Mouse (Mus musculus) midbrain, embryonic 11.5 days (tissue): ENCODE data around the gene Rps24. TPM values are rescaled to one million over a fixed set of nuclear protein-coding genes. Genes with fewer than 3 reads are reported as not detected.

ENCODE experiments used
- ATAC-seq: fragments of 200-750 bp; cut with Nextera tagmentation; 2 replicates; pipeline ENCODE4 v1.8.0; 2017; ENCODE audit warnings: moderate TSS enrichment, moderate library complexity; ENCODE audit not compliant: low FRiP score
- DNase-seq: peaks from one replicate; pipeline ENCODE4 v3.0.0; 2015; ENCODE audit warnings: low spot score; ENCODE audit errors: missing footprints
- H3K27ac ChIP-seq: fragments of 300-500 bp; sonication (generic); 2 replicates; pipeline ENCODE4 v1.5.1; 2014; ENCODE audit warnings: low read depth, low read length
- H3K27me3 ChIP-seq: fragments of 300-500 bp; sonication (generic); 2 replicates; pipeline ENCODE4 v1.6.1; 2014; ENCODE audit warnings: mild to moderate bottlenecking, low read length, moderate library complexity, mixed read lengths; ENCODE audit not compliant: control insufficient read depth, insufficient read depth
- H3K36me3 ChIP-seq: fragments of 300-500 bp; sonication (generic); 2 replicates; pipeline ENCODE4 v1.6.1; 2014; ENCODE audit warnings: mild to moderate bottlenecking, low read length, moderate library complexity, mixed read lengths; ENCODE audit not compliant: control insufficient read depth, insufficient read depth
- H3K4me1 ChIP-seq: fragments of 300-500 bp; sonication (generic); 2 replicates; pipeline ENCODE4 v1.6.1; 2014; ENCODE audit warnings: low read length; ENCODE audit not compliant: control insufficient read depth, insufficient read depth
- H3K4me2 ChIP-seq: fragments of 300-500 bp; sonication (generic); 2 replicates; pipeline ENCODE4 v1.6.1; 2014; ENCODE audit warnings: mild to moderate bottlenecking, moderate library complexity
- H3K4me3 ChIP-seq: fragments of 300-500 bp; sonication (generic); 2 replicates; pipeline ENCODE4 v1.5.1; 2014; ENCODE audit warnings: low read depth, low read length
- H3K9ac ChIP-seq: fragments of 300-500 bp; sonication (generic); 2 replicates; pipeline ENCODE4 v1.6.1; 2014; ENCODE audit warnings: low read length
- H3K9me3 ChIP-seq: fragments of 300-500 bp; sonication (generic); 2 replicates; pipeline ENCODE4 v1.6.1; 2016; ENCODE audit warnings: low read length; ENCODE audit not compliant: control insufficient read depth
- WGBS: fragments of 180-500 bp; shearing (Covaris S2); extraction: QIAGEN DNeasy Blood & Tissue Kit; methylation state at CpG from one replicate; pipeline ENCODE4 v1.1.7; 2014; 5-methylcytosine and 5-hydroxymethylcytosine counted together
- polyA plus RNA-seq: library from polyadenylated mRNA; unstranded; fragments of >200 nt; fragmentation: Nextera tagmentation; extraction: Ambion mirVana; gene quantifications from 2 replicates; pipeline ENCODE4 v1.2.1, GENCODE M21; 2014

Rps24 gene
- polyA plus RNA-seq, 1 experiment from 2014 or later, result 1,094 TPM

DNA sequence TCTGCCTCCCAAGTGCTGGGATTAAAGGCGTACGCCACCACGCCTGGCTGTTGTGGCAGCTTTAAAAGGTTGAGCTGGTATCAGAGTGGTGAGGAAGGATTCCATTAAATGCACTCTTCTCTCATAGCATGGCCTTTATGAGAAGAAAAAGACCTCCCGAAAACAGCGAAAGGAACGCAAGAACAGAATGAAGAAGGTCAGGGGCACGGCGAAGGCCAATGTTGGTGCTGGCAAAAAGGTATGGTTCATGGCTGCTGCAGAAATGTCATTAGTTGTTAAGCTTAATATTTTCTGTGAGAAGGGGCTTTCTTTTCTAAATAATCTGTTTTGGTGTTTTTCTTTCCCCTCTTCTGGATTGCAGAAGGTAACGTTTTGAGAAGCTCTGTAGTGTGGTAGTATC is 6.3 kb downstream of the Rps24 start:
- Histone ChIP-seq H3K4me1 (peaks cover 16% of the 10 kb centered on the region), H3K36me3 (peaks cover 39% of the 10 kb centered on the region), H3K4me2 (peak overlapping the region; percentile 13; the same call in 1 of the 2 replicates), H3K27ac (no peak overlapping the region), H3K4me3 (no peak overlapping the region), H3K27me3 (no peaks in the 10 kb centered on the region), H3K9ac (no peak overlapping the region), H3K9me3 (no peaks in the 10 kb centered on the region)
- no peak for ATAC-seq
- DNase-seq, result no peak
- 85% methylated on average over 9 of the region's 9 CpGs for WGBS

DNA sequence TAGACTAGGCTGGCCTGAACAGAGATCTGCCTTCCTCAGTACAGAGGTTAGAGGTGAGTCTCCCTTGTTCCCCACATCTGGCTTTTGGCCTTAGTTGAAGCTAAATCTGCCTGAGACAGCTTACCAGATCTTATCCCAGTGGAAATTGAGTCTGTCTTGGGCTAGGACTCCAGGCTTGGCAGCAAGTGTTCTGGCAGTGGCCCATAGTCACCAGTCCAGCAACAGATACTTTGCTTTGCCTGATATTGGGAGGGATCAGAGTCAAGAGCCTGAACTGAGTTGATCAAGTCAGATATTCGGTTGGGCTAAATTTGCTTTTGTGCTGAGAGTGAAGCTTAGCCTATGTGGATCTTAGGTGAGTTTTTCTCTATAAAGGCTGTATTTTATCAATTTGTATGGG is 9.6 kb downstream of the Rps24 start:
- DNase-seq, result no peak
- Histone ChIP-seq H3K4me1 (peaks cover 20% of the 10 kb centered on the region), H3K27me3 (no peaks in the 10 kb centered on the region), H3K9me3 (no peaks in the 10 kb centered on the region), H3K4me2 (no peak overlapping the region), H3K9ac (no peak overlapping the region), H3K4me3 (no peak overlapping the region), H3K27ac (no peak overlapping the region), H3K36me3 (peaks cover 39% of the 10 kb centered on the region)
- 86% methylated on average over 1 of the region's 1 CpGs for WGBS
- no peak for ATAC-seq

DNA sequence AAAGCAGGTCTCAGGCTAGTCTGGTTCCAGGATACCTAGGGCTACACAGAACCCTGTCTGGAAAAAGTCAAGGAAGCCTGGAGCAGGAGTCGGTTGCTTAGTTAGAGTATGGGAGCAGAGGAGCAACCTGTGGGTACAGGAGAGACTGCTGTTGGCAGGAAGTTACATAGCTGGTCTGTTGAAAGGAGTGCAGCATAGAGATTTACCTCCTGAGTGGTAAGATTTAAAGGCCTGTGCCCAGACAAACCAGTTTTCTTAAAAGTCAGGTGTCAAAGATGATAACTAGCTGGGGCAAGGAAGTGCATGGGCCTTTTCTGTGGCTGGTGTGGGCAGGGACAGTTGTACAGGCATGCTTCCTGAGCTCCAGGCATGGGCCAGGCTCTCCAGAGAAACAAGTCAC is 10.5 kb downstream of the Rps24 start:
- no peak overlapping the region for H3K27ac ChIP-seq
- H3K36me3 ChIP-seq, result peaks cover 34% of the 10 kb centered on the region
- H3K4me1 ChIP-seq, result peaks cover 18% of the 10 kb centered on the region

DNA sequence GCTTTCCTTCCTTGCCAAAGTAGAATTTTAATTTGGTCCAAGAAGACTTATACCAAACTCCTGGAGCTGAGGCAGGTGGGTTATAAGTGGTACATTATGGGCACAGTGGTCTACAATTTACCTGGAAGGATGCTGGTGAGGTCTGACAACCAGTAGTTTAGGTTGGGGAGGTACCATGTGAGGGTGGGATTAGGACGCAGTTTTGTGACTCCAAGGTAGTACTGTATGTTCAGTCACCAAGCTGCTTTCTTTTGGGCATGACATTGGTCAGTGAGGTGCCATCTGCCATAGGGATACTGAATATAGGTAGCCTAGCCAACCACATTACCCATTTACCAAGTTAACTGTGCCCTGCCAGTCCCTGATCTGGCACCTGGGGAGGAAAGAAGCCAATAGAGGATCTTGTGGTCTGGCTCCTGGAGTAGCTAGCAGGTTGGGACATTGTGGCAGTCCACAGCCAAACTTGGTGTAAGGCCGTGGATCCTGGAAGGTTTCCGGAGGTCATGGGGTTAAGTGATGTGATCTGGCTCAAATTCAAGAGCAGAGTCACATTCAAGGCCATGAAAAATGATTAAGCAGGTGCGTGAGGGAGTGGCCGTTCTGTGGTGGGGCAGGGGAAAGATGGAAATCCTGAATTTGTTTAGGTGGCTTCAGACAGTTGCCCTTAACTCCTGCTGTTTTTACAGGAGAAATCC is 11.8 kb downstream of the Rps24 start:
- Histone ChIP-seq H3K4me1 (peaks cover 11% of the 10 kb centered on the region), H3K4me3 (no peak overlapping the region), H3K4me2 (no peak overlapping the region), H3K36me3 (peaks cover 29% of the 10 kb centered on the region), H3K27me3 (no peaks in the 10 kb centered on the region), H3K9me3 (no peaks in the 10 kb centered on the region), H3K27ac (peak overlapping the region; percentile 13; the same call in 1 of the 2 replicates), H3K9ac (no peak overlapping the region)
- DNase-seq (no peak), ATAC-seq (no peak)
- WGBS, result 82% methylated on average over 5 of the region's 5 CpGs

More for the DNA sequence above, 10.5 kb downstream of the Rps24 start:
- WGBS, result 96% methylated on average over 1 of the region's 1 CpGs
- no peaks in the 10 kb centered on the region for H3K9me3 ChIP-seq
- no peak overlapping the region for H3K4me3 ChIP-seq
- no peak for ATAC-seq
- no peak overlapping the region for H3K4me2 ChIP-seq
- no peaks in the 10 kb centered on the region for H3K27me3 ChIP-seq
- DNase-seq, result peak; percentile 82
- no peak overlapping the region for H3K9ac ChIP-seq

DNA sequence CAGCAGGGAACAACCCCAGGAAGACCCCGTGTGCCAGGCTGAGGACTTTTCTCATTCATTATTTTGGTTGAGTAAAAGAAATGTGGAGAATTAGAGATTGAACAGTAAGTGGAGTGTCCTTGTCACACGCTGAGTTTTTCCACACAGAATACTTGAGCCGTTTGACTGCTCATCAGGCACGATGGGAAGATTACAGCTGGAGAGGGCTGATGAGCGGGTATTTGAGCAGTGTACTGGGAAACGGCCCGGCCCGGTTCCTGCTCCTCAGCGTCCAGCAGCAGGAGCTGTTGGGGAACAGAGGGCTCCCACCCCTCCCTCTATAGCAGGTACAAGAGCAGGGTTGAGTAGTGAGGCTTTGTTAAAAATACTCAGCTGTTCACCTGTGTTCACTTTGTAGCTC is 12.6 kb downstream of the Rps24 start:
- DNase-seq (no peak), ATAC-seq (no peak)
- Histone ChIP-seq H3K27ac (peak overlapping the region; percentile 20; the same call in 1 of the 2 replicates), H3K27me3 (no peaks in the 10 kb centered on the region), H3K9me3 (no peaks in the 10 kb centered on the region), H3K4me2 (no peak overlapping the region), H3K9ac (no peak overlapping the region), H3K4me1 (peaks cover 8% of the 10 kb centered on the region), H3K36me3 (peaks cover 22% of the 10 kb centered on the region), H3K4me3 (no peak overlapping the region)
- 35% methylated on average over 9 of the region's 9 CpGs for WGBS

DNA sequence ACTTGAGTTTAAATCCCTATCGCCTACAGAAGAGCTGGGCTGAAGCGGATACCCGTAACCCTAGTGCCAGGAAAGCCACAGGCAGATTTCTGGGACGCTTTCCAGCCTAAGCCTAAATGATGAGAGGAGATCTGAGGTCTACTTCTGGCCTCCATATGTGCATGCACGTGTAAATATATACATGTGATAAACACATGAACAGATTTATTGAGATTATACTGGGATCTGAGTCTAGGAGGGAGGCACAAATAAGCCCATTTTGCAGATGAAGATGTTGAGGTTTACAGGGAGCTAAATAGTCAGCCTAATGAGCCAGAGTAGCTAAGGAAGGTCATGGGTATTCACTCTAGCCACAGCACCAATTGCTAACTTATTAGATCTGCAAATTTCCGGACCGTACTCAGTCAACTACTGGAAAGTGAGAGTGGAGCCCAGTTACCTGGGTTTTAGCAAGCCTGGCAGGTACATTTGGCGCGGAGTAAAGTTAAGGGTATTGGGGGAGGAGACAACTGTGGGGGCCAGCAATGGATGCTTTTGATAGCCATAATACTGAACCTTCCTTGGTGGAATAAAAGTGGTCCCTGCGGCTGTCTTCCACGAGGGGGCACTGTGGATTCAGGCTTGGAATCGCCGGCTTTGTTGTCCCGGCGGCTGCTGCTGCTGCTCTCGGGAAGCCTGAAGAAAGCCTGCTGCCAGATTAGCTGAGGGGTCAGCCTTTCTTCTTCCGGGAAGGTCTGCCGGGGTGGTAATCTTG is 13.3 kb downstream of the Rps24 start:
- WGBS, result 21% methylated on average over 18 of the region's 18 CpGs
- no peak overlapping the region for H3K4me3 ChIP-seq
- H3K9ac ChIP-seq, result peak overlapping the region; percentile 54
- peaks cover 7% of the 10 kb centered on the region for H3K4me1 ChIP-seq
- no peaks in the 10 kb centered on the region for H3K27me3 ChIP-seq
- no peaks in the 10 kb centered on the region for H3K9me3 ChIP-seq
- no peak overlapping the region; the same call in 1 of the 2 replicates for H3K4me2 ChIP-seq
- H3K36me3 ChIP-seq, result peaks cover 17% of the 10 kb centered on the region
- ATAC-seq (peak; percentile 82), DNase-seq (peak; percentile 99)
- H3K27ac ChIP-seq, result peak overlapping the region; percentile 90

DNA sequence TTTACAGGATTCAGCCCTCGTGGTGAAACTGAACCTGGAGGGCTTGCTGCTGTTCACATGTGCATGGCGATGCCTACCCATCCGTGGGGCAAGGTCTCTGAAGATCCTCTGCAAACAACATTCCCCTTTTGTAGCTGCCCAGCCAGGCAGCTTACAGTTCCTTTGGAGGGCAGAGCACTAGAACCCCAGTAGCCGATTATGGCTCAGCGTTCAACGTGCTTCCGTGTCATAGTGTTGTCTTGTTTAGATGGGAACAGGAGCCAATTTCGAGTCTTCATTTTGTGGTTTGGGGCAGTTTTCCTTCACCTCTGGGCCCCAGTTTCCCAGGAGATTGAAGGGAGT is 13.9 kb downstream of the Rps24 start:
- Histone ChIP-seq H3K4me3 (no peak overlapping the region), H3K27me3 (no peaks in the 10 kb centered on the region), H3K9me3 (no peaks in the 10 kb centered on the region), H3K4me2 (peak overlapping the region; percentile 22), H3K9ac (peak overlapping the region; percentile 54), H3K36me3 (peaks cover 14% of the 10 kb centered on the region), H3K27ac (peak overlapping the region; percentile 90), H3K4me1 (peaks cover 7% of the 10 kb centered on the region)
- DNase-seq (no peak), ATAC-seq (no peak; the same call in 1 of the 2 replicates)
- WGBS, result 7% methylated on average over 8 of the region's 8 CpGs

DNA sequence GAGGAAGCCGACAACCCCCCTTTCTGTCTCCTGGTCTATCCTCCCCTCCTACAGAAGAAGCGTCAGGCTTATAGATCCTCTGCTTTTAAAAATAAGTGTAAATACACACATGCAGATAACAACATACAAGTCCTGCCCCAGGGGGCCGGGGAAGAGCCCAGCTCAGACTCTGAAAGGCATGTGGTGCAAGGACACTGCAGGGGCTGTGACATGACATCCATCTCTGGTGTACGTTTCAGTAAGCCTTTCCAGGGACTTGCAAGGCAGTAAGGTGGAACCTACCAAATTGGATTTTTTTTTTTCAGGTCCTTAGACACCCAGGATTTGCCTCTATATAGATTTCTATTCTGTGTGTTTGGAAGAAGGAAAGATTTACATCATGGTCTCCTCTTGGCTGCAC is 14.3 kb downstream of the Rps24 start:
- no peak for ATAC-seq
- no peak overlapping the region for H3K4me3 ChIP-seq
- H3K27ac ChIP-seq, result peak overlapping the region; percentile 90
- H3K27me3 ChIP-seq, result no peaks in the 10 kb centered on the region
- DNase-seq, result peak; percentile 89
- peak overlapping the region; percentile 54; the same call in 1 of the 2 replicates for H3K9ac ChIP-seq
- no peaks in the 10 kb centered on the region for H3K9me3 ChIP-seq
- 34% methylated on average over 4 of the region's 4 CpGs for WGBS
- peaks cover 7% of the 10 kb centered on the region for H3K4me1 ChIP-seq
- peaks cover 10% of the 10 kb centered on the region for H3K36me3 ChIP-seq
- no peak overlapping the region; the same call in 1 of the 2 replicates for H3K4me2 ChIP-seq

DNA sequence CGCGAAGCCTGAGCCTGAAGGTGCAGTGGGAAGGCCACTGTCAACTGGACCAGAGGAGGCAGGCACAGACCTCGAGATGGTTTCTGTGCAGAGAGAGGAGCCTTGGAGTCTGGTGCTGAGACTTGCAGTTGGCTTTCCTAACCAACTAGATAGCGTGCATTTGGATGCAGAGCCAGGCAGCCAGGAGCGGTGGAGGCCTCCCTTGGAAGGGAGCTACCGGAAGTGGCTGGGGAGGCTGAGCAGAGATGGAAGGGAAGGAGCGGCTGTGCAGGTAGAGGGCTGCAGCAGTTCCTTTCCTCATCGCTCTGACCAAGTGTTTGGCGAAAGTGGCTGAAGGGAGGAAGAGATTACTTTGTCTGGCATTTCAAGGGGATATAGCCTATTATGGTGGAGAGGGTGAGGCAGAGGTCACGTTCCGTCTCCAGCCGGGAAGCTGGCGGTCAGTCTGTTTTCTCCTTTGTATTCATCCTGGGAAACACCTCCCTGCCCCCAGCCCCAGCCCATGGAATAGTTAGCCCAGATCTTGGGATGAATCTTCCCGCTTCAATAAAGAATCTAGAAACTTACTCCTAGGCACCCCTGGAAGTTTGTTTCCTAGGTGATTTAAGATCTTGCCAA is 20.6 kb downstream of the Rps24 start:
- H3K9me3 ChIP-seq, result peaks cover 6% of the 10 kb centered on the region; the same call in 1 of the 2 replicates
- H3K36me3 ChIP-seq, result no peaks in the 10 kb centered on the region
- no peaks in the 10 kb centered on the region for H3K27me3 ChIP-seq
- ATAC-seq (no peak), DNase-seq (peak; percentile 90)
- no peak overlapping the region for H3K9ac ChIP-seq
- no peak overlapping the region for H3K27ac ChIP-seq
- 21% methylated on average over 14 of the region's 14 CpGs for WGBS
- no peak overlapping the region for H3K4me3 ChIP-seq
- no peak overlapping the region for H3K4me2 ChIP-seq
- peaks cover 23% of the 10 kb centered on the region for H3K4me1 ChIP-seq
